Mouse (Mus musculus) lung, postnatal 14 days (tissue): Measurements from ENCODE around the gene Maml2.

Experiments
- DNase-seq: peaks from one replicate; pipeline ENCODE4 v3.0.0; 2021

Gene Maml2

DNA sequence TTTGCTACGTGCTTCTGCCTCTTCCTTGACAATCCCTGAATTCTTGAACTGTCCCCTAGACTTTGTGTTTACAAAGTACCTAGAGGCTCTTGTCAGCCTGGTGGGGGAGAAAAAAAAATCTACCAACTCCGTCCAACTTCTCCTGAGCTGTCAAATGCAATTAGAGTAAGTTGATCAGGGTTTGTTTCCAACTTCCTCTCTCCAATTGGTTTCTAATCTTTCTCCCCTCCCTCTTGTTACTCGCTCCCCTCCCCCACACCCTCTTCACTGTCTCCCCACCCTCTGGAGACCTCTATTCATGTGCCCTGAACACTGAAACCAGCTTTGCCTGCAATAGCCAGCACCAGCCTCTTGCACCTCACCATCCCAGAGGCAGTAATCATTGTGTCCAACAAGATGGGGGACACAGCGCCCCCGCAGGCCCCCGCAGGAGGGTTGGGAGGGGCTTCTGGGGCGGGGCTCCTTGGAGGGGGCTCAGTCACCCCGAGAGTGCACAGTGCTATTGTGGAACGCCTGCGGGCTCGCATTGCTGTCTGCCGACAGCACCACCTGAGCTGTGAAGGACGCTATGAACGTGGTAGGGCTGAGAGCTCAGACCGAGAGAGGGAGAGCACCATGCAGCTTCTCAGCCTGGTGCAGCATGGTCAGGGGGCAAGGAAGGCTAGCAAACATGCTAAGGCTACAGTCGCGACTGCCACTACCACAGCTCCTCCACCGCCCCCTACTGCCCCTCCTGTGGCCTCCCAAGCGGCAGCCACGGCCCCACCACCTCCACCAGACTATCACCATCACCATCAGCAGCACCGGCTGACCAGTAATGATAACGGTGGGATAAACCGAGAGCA is at the start of gene Maml2:
Gene Maml2 (plus strand): TSS at position 290 of the 845 bp plus-strand sequence.
- DNase-seq: peak; percentile 68

GRCm38 (mm10) chr9:13248104-13248503 is 49.7 kb upstream of the Maml2 start:
- DNase-seq: no peak

- no peak for DNase-seq
Observed at GRCm38 (mm10) chr9:13251251-13251650, 46.5 kb upstream of the Maml2 start.

GRCm38 (mm10) chr9:13256726-13257125 is 41.0 kb upstream of the Maml2 start:
- DNase-seq: no peak

DNA sequence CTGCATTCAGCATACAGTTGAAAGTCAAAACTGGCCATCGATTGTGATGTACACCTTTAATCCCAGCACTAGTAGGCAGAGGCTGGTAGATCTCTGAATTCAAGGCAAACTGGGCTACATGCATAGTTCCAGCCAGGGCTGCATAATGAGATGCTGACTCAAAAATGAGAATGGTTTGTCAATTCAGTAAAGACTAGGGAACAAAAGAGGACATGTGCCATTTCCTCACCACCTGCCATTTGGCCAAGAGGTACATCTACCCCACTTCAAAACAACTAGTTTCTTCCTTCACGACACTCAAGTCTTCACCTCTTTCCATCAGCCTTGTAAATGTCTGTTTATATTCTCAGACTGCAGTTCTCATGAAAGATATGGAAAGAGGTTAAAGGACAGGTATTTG is 39.6 kb upstream of the Maml2 start:
- no peak for DNase-seq

GRCm38 (mm10) chr9:13260980-13261379 is 36.8 kb upstream of the Maml2 start:
- no peak for DNase-seq

GRCm38 (mm10) chr9:13273219-13273618 is 24.5 kb upstream of the Maml2 start:
- DNase-seq: no peak

- DNase-seq: no peak
Observed at GRCm38 (mm10) chr9:13287482-13287881, 10.3 kb upstream of the Maml2 start.

DNA sequence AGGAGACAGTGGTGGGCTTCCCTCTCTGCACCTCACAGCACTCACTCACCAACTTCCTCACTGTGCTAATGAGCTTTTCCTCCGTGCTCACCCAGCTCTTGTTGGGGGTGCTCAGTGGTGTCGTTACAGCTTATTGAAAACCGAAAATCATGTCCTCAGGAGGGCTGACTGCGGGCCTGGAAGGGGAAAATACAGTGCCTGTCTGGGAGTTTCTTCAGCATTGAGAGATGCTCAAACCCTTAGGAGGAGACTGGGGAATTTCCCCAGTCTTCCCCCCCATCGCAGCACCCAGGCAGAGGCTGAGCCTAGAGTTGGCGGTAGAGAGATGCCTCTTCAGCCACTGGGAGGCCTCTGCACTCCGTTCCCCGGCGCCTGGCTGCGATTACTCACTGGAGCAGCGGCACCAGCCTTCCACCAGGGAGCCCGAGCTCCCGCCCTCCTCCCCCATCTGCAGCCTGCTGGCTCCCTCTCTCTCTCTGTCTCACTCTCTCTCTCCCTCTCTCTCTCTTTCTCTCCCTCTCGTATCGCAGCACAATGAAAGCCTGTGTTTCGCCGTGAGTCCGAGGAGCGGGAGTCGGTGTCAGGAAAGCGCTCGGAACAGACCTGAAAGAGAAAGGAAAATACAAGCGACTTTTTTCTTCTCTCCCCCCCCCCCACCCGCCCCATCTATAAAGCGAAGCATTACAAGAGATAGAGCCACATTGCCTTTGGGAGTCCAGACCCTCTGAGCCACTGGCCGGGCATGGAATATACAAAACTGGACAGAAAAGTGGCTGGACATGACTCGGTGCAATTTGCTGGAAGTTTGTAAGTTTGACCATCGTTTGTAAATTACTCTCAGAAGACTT is 1.3 kb upstream of the Maml2 start:
- peak; percentile 90 for DNase-seq

GRCm38 (mm10) chr9:13297122-13297667 is 562 bp upstream of the Maml2 start:
- DNase-seq: no peak

DNA sequence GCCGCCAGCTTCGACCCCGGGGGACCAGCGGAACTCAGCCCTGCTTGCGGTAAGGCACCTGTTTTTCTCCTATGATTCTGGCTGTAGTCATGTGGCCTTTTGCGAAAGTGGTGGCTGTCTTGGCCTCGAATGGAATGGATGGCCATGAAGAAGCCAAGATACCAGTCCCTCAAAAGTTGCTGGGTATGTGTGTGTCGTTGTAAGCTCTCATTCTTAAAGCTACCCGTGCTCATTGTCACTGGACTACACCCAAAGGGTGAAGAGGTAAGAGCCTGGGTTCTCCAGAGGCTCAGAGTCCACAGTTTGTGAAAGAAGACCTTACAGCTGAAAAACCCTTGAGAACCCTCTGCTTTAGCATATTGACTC is 739 bp downstream of the Maml2 start:
- DNase-seq: no peak

GRCm38 (mm10) chr9:13299190-13299589 is 1.4 kb downstream of the Maml2 start:
- no peak for DNase-seq

- DNase-seq: no peak
Observed at GRCm38 (mm10) chr9:13300041-13300441, 2.3 kb downstream of the Maml2 start.

- no peak for DNase-seq
Observed at GRCm38 (mm10) chr9:13300891-13301782, 3.4 kb downstream of the Maml2 start.

- DNase-seq: no peak
Observed at GRCm38 (mm10) chr9:13302183-13302825, 4.5 kb downstream of the Maml2 start.

DNA sequence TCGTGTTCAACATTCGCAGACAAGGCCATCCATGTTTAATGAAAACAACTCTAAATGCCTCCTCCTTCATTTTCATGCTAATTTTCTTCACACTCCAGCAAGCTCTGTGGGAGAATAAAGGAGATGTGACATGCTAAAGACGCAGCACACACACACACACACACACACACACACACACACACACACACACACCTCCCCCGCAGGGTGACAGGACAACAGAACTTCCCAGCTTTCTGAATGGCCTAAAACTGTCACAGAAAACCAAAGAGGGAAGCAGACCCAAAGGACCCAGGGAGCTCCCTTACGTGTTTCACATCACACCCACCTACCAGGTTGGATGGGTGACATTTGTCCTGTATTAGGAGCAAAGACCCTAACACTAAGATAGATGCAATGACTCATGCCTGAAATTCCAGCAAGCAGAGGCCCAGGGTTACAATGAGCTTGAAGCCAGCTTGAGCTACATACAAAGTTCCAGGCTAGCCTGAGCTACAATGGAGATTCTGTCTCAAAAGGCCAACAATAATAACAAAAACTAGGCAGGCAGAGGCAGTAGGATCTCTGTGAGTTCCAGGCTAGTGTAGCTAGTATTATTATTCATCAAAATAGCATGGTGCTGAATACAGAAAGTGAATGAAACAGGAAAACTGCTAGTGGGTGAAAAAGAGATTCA is 5.5 kb downstream of the Maml2 start:
- DNase-seq: no peak

- DNase-seq: peak; percentile 54
Observed at GRCm38 (mm10) chr9:13303976-13304375, 6.2 kb downstream of the Maml2 start.

GRCm38 (mm10) chr9:13306471-13306870 is 8.7 kb downstream of the Maml2 start:
- DNase-seq: no peak

DNA sequence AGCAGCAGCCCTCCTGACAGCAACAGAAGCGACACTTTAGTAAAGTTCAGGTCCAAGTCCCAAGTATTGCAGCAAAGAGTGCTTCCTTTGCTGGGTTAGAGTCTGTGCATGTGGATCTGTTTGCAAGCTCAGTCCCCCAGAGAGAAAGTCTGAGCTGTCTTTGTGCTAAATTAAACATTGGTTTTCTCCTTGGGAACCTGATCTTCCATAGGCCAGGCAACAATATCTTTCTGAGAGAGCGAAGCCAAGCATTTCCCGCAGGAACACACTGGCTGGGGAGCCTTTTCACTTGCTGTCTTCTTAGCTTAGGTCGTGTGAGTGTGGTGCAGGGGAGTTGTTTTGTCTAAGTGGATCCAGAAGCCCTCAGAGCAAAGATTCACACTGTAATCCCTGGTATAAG is 9.5 kb downstream of the Maml2 start:
- DNase-seq: no peak

GRCm38 (mm10) chr9:13308718-13309117 is 11.0 kb downstream of the Maml2 start:
- DNase-seq: no peak

GRCm38 (mm10) chr9:13309807-13310206 is 12.1 kb downstream of the Maml2 start:
- DNase-seq: no peak

DNA sequence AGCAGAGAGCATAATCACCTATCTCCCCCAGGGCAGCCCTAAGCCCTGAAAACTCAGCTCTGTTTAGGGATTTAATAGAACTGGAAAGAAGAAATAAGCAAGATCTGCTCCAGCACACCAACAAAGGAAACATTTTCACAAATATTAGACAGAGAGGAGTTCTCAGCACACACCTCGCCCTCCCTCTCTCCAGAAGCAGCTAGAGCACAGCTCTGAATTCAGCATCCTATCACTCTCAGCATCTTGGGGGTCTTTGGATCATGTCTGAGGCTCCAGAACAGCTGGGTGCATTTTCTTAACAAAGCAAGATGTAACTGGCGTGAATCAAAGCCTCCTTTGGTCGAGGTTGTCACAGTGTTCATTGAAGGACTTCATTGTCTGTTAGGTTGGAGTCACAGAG is 12.5 kb downstream of the Maml2 start:
- no peak for DNase-seq
